Mouse (Mus musculus) liver, postnatal 0 days (tissue): ENCODE results near the gene Gm13420.

Experiments
- CTCF ChIP-seq: sonication (generic); IDR thresholded peaks from 2 replicates; pipeline ENCODE4 v1.5.1; 2016; ENCODE audit warnings: antibody characterized with exemption, low read depth
- EP300 ChIP-seq: IDR thresholded peaks from 2 replicates; pipeline ENCODE4 v1.6.1; 2016; ENCODE audit warnings: antibody characterized with exemption, low read depth, mild to moderate bottlenecking

GRCm38 (mm10) chr2:29733348-29733747 is 18.1 kb downstream of the Gm13420 start:
- TF ChIP-seq CTCF (no peak), EP300 (no peak)
